Mouse (Mus musculus): ENCODE measurements around the gene Alg11. TPM values are rescaled to one million over a fixed set of nuclear protein-coding genes. Genes with fewer than 3 reads are reported as not detected.

The Alg11 gene
- polyA plus RNA-seq, 1 experiment, result 3.5 TPM

- no peaks in the 10 kb centered on the region for H3K36me3 ChIP-seq (ENCODE audit: control insufficient read depth, insufficient read depth)
- TF ChIP-seq MAX (IDR thresholded peaks at IDR 0.05; ENCODE audit: low read depth) (no peak), MYOD1 (IDR thresholded peaks at IDR 0.05; ENCODE audit: control insufficient read depth in 1 of 3, insufficient read length in 2 of 3, low read depth in 2 of 3) (no peak), TCF12 (IDR thresholded peaks at IDR 0.05; ENCODE audit: insufficient read depth, poor library complexity, severe bottlenecking) (no peak), E2F4 (IDR thresholded peaks at IDR 0.05; ENCODE audit: insufficient read depth) (no peak), POLR2A (IDR thresholded peaks at IDR 0.05; ENCODE audit: insufficient read length, low read depth) (no peak), REST (IDR thresholded peaks at IDR 0.05; ENCODE audit: insufficient read depth, insufficient read length) (no peak), POLR2AphosphoS2 (IDR thresholded peaks at IDR 0.05; ENCODE audit: insufficient read length, low read depth) (no peak), USF1 (IDR thresholded peaks at IDR 0.05; ENCODE audit: low read depth) (no peak), CEBPB (IDR thresholded peaks at IDR 0.05; ENCODE audit: insufficient read depth, poor library complexity, severe bottlenecking) (no peak), SRF (IDR thresholded peaks at IDR 0.05; ENCODE audit: control insufficient read depth, insufficient read length, low read depth) (no peak), MYOG (IDR thresholded peaks at IDR 0.05; ENCODE audit: control insufficient read depth in 1 of 3, insufficient read depth in 1 of 3, insufficient read length in 2 of 3, low read depth in 2 of 3) (no peak), TCF3 (IDR thresholded peaks at IDR 0.05; ENCODE audit: insufficient read length, low read depth) (no peak)
- no peaks in the 10 kb centered on the region for H3K79me2 ChIP-seq (ENCODE audit: control insufficient read depth, insufficient read depth)
- H3K27me3 ChIP-seq (ENCODE audit: control insufficient read depth, insufficient read depth, insufficient read length), result peaks cover 29% of the 10 kb centered on the region
- no peak overlapping the region for H3ac ChIP-seq (ENCODE audit: control insufficient read depth, insufficient read length)
- no peak overlapping the region for H3K4me2 ChIP-seq (ENCODE audit: low read depth)
- no peak overlapping the region for H3K4me3 ChIP-seq
These were observed 23.5 kb upstream of the Alg11 start for GRCm38 (mm10) chr8:22037022-22037421.

DNA sequence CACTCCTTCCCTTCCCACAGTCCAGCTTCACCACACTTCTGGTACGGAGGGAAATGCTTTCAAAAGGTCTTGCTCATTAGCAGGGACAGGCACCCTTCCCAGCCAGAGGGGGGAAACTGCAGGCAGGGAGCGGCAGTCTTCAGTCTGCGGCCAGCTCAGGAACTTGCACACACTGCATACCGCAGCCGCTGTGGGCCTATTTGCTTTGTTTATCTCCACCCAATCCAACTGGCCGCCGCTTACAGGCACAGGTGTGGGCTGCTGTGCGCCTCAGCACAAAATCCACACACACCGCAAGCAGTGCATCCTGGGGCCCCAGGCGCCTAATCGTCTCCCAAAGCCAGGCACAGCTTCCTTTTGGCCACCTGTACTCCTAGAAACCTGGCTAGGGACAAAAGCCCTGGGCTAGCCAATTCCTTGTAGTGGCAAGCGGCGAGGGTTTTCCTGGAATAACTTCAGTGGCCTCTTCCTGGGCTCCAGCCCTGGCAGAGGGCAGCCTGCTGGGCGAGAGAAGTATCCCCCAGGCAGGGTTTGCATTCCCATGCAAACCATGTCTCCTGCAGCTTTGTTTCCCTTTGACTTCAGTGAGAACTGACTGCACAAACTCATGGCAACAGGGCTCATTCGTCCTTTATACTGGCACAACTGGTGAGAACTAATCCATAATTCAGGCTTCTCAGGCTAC lies 20.9 kb upstream of the Alg11 start:
- no peaks in the 10 kb centered on the region for H3K79me2 ChIP-seq (ENCODE audit: control insufficient read depth, insufficient read depth)
- no peak overlapping the region for H3ac ChIP-seq (ENCODE audit: control insufficient read depth, insufficient read length)
- no peaks in the 10 kb centered on the region for H3K36me3 ChIP-seq (ENCODE audit: control insufficient read depth, insufficient read depth)
- no peak overlapping the region for H3K4me3 ChIP-seq
- no peak overlapping the region for H3K4me2 ChIP-seq (ENCODE audit: low read depth)
- no peak for TF ChIP-seq MYOD1 (IDR thresholded peaks at IDR 0.05; ENCODE audit: control insufficient read depth in 1 of 3, insufficient read length in 2 of 3, low read depth in 2 of 3)
- no peak for TF ChIP-seq MYOG (IDR thresholded peaks at IDR 0.05; ENCODE audit: control insufficient read depth in 1 of 3, insufficient read depth in 1 of 3, insufficient read length in 2 of 3, low read depth in 2 of 3)
- TF ChIP-seq POLR2AphosphoS2 (IDR thresholded peaks at IDR 0.05; ENCODE audit: insufficient read length, low read depth), result no peak
- H3K27me3 ChIP-seq (ENCODE audit: control insufficient read depth, insufficient read depth, insufficient read length), result peaks cover 29% of the 10 kb centered on the region

GRCm38 (mm10) chr8:22040153-22040509 lies 20.4 kb upstream of the Alg11 start:
- Histone ChIP-seq H3K36me3 (ENCODE audit: control insufficient read depth, insufficient read depth) (no peaks in the 10 kb centered on the region), H3K79me2 (ENCODE audit: control insufficient read depth, insufficient read depth) (no peaks in the 10 kb centered on the region), H3K4me3 (no peak overlapping the region), H3ac (ENCODE audit: control insufficient read depth, insufficient read length) (no peak overlapping the region), H3K4me2 (ENCODE audit: low read depth) (no peak overlapping the region), H3K27me3 (ENCODE audit: control insufficient read depth, insufficient read depth, insufficient read length) (peaks cover 29% of the 10 kb centered on the region)
- TF ChIP-seq MYOD1 (IDR thresholded peaks at IDR 0.05; ENCODE audit: control insufficient read depth in 1 of 3, insufficient read length in 2 of 3, low read depth in 2 of 3) (no peak), E2F4 (IDR thresholded peaks at IDR 0.05; ENCODE audit: insufficient read depth) (no peak), MYOG (IDR thresholded peaks at IDR 0.05; ENCODE audit: control insufficient read depth in 1 of 3, insufficient read depth in 1 of 3, insufficient read length in 2 of 3, low read depth in 2 of 3) (no peak), MAX (IDR thresholded peaks at IDR 0.05; ENCODE audit: low read depth) (no peak), TCF12 (IDR thresholded peaks at IDR 0.05; ENCODE audit: insufficient read depth, poor library complexity, severe bottlenecking) (no peak), CEBPB (IDR thresholded peaks at IDR 0.05; ENCODE audit: insufficient read depth, poor library complexity, severe bottlenecking) (no peak), REST (IDR thresholded peaks at IDR 0.05; ENCODE audit: insufficient read depth, insufficient read length) (no peak), TCF3 (IDR thresholded peaks at IDR 0.05; ENCODE audit: insufficient read length, low read depth) (no peak), SRF (IDR thresholded peaks at IDR 0.05; ENCODE audit: control insufficient read depth, insufficient read length, low read depth) (no peak), POLR2A (IDR thresholded peaks at IDR 0.05; ENCODE audit: insufficient read length, low read depth) (no peak), POLR2AphosphoS2 (IDR thresholded peaks at IDR 0.05; ENCODE audit: insufficient read length, low read depth) (no peak), USF1 (IDR thresholded peaks at IDR 0.05; ENCODE audit: low read depth) (no peak)

GRCm38 (mm10) chr8:22042515-22042914 lies 18.0 kb upstream of the Alg11 start:
- Histone ChIP-seq H3K4me3 (no peak overlapping the region), H3K36me3 (ENCODE audit: control insufficient read depth, insufficient read depth) (no peaks in the 10 kb centered on the region)
- no peak for TF ChIP-seq MYOD1 (IDR thresholded peaks at IDR 0.05; ENCODE audit: control insufficient read depth in 1 of 3, insufficient read length in 2 of 3, low read depth in 2 of 3)
- TF ChIP-seq MYOG (IDR thresholded peaks at IDR 0.05; ENCODE audit: control insufficient read depth in 1 of 3, insufficient read depth in 1 of 3, insufficient read length in 2 of 3, low read depth in 2 of 3), result no peak
- no peak for TF ChIP-seq MAX (IDR thresholded peaks at IDR 0.05; ENCODE audit: low read depth)
- TF ChIP-seq TCF3 (IDR thresholded peaks at IDR 0.05; ENCODE audit: insufficient read length, low read depth), result no peak
- no peak for TF ChIP-seq USF1 (IDR thresholded peaks at IDR 0.05; ENCODE audit: low read depth)
- TF ChIP-seq CEBPB (IDR thresholded peaks at IDR 0.05; ENCODE audit: insufficient read depth, poor library complexity, severe bottlenecking), result no peak
- no peak for TF ChIP-seq SRF (IDR thresholded peaks at IDR 0.05; ENCODE audit: control insufficient read depth, insufficient read length, low read depth)
- no peak for TF ChIP-seq TCF12 (IDR thresholded peaks at IDR 0.05; ENCODE audit: insufficient read depth, poor library complexity, severe bottlenecking)
- no peak for TF ChIP-seq POLR2A (IDR thresholded peaks at IDR 0.05; ENCODE audit: insufficient read length, low read depth)
- no peak for TF ChIP-seq E2F4 (IDR thresholded peaks at IDR 0.05; ENCODE audit: insufficient read depth)
- no peak for TF ChIP-seq POLR2AphosphoS2 (IDR thresholded peaks at IDR 0.05; ENCODE audit: insufficient read length, low read depth)
- TF ChIP-seq REST (IDR thresholded peaks at IDR 0.05; ENCODE audit: insufficient read depth, insufficient read length), result no peak

More at GRCm38 (mm10) chr8:22042515-22042914, 18.0 kb upstream of the Alg11 start:
- Histone ChIP-seq H3K79me2 (ENCODE audit: control insufficient read depth, insufficient read depth) (no peaks in the 10 kb centered on the region), H3ac (ENCODE audit: control insufficient read depth, insufficient read length) (no peak overlapping the region), H3K27me3 (ENCODE audit: control insufficient read depth, insufficient read depth, insufficient read length) (peaks cover 26% of the 10 kb centered on the region), H3K4me2 (ENCODE audit: low read depth) (no peak overlapping the region)

Data from myocyte (in vitro differentiated cells).